Mouse (Mus musculus) erythroblast, embryonic 14.5 days (primary cell): ENCODE measurements at regions not wholly inside any gene's neighbourhood (a gene's known extent, or its start where the extent isn't known, plus 50 kb on each side); places are given as distances from the start of the nearest gene placed in this dataset.

Source experiments
- H3K27me3 ChIP-seq: 2 replicates; pipeline ENCODE4 v1.6.1; 2012; ENCODE audit warnings: inconsistent platforms; ENCODE audit not compliant: control insufficient read depth
- H3K36me3 ChIP-seq: 2 replicates; pipeline ENCODE4 v1.6.1; 2012; ENCODE audit warnings: mild to moderate bottlenecking, inconsistent platforms; ENCODE audit not compliant: control insufficient read depth
- H3K4me1 ChIP-seq: 2 replicates; pipeline ENCODE4 v1.6.1; 2012; ENCODE audit warnings: inconsistent platforms; ENCODE audit not compliant: control insufficient read depth
- H3K4me3 ChIP-seq: replicated peaks from 2 replicates; pipeline ENCODE3; 2012; ENCODE audit warnings: moderate library complexity, mild to moderate bottlenecking, inconsistent platforms
- H3K9me3 ChIP-seq: 2 replicates; pipeline ENCODE4 v1.6.1; 2012; ENCODE audit warnings: low read length, inconsistent platforms, mixed read lengths; ENCODE audit not compliant: control insufficient read depth
- GATA1 ChIP-seq: IDR thresholded peaks from 2 replicates; pipeline ENCODE4 v1.6.1; 2012; ENCODE audit warnings: low read length, inconsistent platforms, mixed read lengths
- TAL1 ChIP-seq: IDR thresholded peaks from 3 replicates; pipeline ENCODE4 v1.6.1; 2012; ENCODE audit warnings: low read length, inconsistent platforms, mixed read lengths

- TF ChIP-seq GATA1 = no peak
- no peak for TF ChIP-seq TAL1
- Histone ChIP-seq H3K36me3 (no peaks in the 10 kb centered on the region), H3K27me3 (no peaks in the 10 kb centered on the region), H3K4me1 (no peaks in the 10 kb centered on the region), H3K9me3 (peaks cover 2% of the 10 kb centered on the region; the same call in 1 of the 2 replicates), H3K4me3 (no peak overlapping the region)
These were observed 179.0 kb downstream of the Cxcl12 start for GRCm38 (mm10) chr6:117347356-117347755.

- Histone ChIP-seq H3K9me3 (peaks cover 4% of the 10 kb centered on the region; the same call in 1 of the 2 replicates), H3K4me3 (no peak overlapping the region), H3K36me3 (no peaks in the 10 kb centered on the region), H3K4me1 (no peaks in the 10 kb centered on the region), H3K27me3 (no peaks in the 10 kb centered on the region)
- TF ChIP-seq GATA1 = no peak
- TF ChIP-seq TAL1 = no peak
These were observed 183.5 kb downstream of the Cxcl12 start for GRCm38 (mm10) chr6:117351846-117352245.

GRCm38 (mm10) chr6:117353091-117353490 is 184.8 kb downstream of the Cxcl12 start:
- H3K9me3 ChIP-seq = peaks cover 7% of the 10 kb centered on the region
- no peak for TF ChIP-seq GATA1
- no peak overlapping the region for H3K4me3 ChIP-seq
- no peaks in the 10 kb centered on the region for H3K27me3 ChIP-seq
- H3K4me1 ChIP-seq = no peaks in the 10 kb centered on the region
- H3K36me3 ChIP-seq = no peaks in the 10 kb centered on the region

- no peak for TF ChIP-seq GATA1
These were observed 187.8 kb downstream of the Cxcl12 start for GRCm38 (mm10) chr6:117356101-117356500.

GRCm38 (mm10) chr6:117359401-117359800 is 191.1 kb downstream of the Cxcl12 start:
- H3K4me1 ChIP-seq = no peaks in the 10 kb centered on the region
- no peaks in the 10 kb centered on the region for H3K27me3 ChIP-seq
- H3K36me3 ChIP-seq = no peaks in the 10 kb centered on the region
- H3K4me3 ChIP-seq = no peak overlapping the region
- peaks cover 10% of the 10 kb centered on the region for H3K9me3 ChIP-seq
- TF ChIP-seq GATA1 = no peak
- no peak for TF ChIP-seq TAL1

More at GRCm38 (mm10) chr6:117356101-117356500, 187.8 kb downstream of the Cxcl12 start:
- Histone ChIP-seq H3K4me3 (no peak overlapping the region), H3K27me3 (no peaks in the 10 kb centered on the region), H3K4me1 (no peaks in the 10 kb centered on the region), H3K36me3 (no peaks in the 10 kb centered on the region), H3K9me3 (peaks cover 10% of the 10 kb centered on the region)

- Histone ChIP-seq H3K4me3 (no peak overlapping the region), H3K9me3 (peaks cover 4% of the 10 kb centered on the region; the same call in 1 of the 2 replicates), H3K4me1 (no peaks in the 10 kb centered on the region), H3K27me3 (no peaks in the 10 kb centered on the region), H3K36me3 (no peaks in the 10 kb centered on the region)
- no peak for TF ChIP-seq TAL1
- no peak for TF ChIP-seq GATA1
These were observed 198.2 kb downstream of the Cxcl12 start for GRCm38 (mm10) chr6:117366563-117366962.

- H3K9me3 ChIP-seq = peaks cover 23% of the 10 kb centered on the region
- no peak for TF ChIP-seq GATA1
These were observed 207.7 kb downstream of the Cxcl12 start for GRCm38 (mm10) chr6:117375989-117376388.

GRCm38 (mm10) chr6:117379904-117380303 is 211.6 kb downstream of the Cxcl12 start:
- Histone ChIP-seq H3K36me3 (no peaks in the 10 kb centered on the region), H3K27me3 (no peaks in the 10 kb centered on the region), H3K4me1 (no peaks in the 10 kb centered on the region), H3K4me3 (no peak overlapping the region), H3K9me3 (peaks cover 20% of the 10 kb centered on the region)
- TF ChIP-seq TAL1 (no peak), GATA1 (no peak)

More at GRCm38 (mm10) chr6:117375989-117376388, 207.7 kb downstream of the Cxcl12 start:
- Histone ChIP-seq H3K36me3 (no peaks in the 10 kb centered on the region), H3K4me3 (no peak overlapping the region), H3K27me3 (no peaks in the 10 kb centered on the region), H3K4me1 (no peaks in the 10 kb centered on the region)

GRCm38 (mm10) chr6:117390233-117390848 is 222.0 kb downstream of the Cxcl12 start:
- Histone ChIP-seq H3K4me3 (no peak overlapping the region), H3K4me1 (no peaks in the 10 kb centered on the region), H3K9me3 (peaks cover 6% of the 10 kb centered on the region; the same call in 1 of the 2 replicates), H3K36me3 (no peaks in the 10 kb centered on the region), H3K27me3 (no peaks in the 10 kb centered on the region)
- TF ChIP-seq GATA1 (no peak), TAL1 (no peak)

GRCm38 (mm10) chr6:117393480-117393879 is 225.1 kb downstream of the Cxcl12 start:
- Histone ChIP-seq H3K4me1 (no peaks in the 10 kb centered on the region), H3K27me3 (no peaks in the 10 kb centered on the region), H3K36me3 (no peaks in the 10 kb centered on the region), H3K9me3 (peaks cover 4% of the 10 kb centered on the region; the same call in 1 of the 2 replicates), H3K4me3 (no peak overlapping the region)
- TF ChIP-seq GATA1 = no peak
- no peak for TF ChIP-seq TAL1
